Mouse (Mus musculus): ENCODE measurements around the gene Mgat1. TPM values are rescaled to one million over a fixed set of nuclear protein-coding genes. Genes with fewer than 3 reads are reported as not detected.

Mgat1 gene
- polyA plus RNA-seq, 1 experiment = 45.8 TPM

DNA sequence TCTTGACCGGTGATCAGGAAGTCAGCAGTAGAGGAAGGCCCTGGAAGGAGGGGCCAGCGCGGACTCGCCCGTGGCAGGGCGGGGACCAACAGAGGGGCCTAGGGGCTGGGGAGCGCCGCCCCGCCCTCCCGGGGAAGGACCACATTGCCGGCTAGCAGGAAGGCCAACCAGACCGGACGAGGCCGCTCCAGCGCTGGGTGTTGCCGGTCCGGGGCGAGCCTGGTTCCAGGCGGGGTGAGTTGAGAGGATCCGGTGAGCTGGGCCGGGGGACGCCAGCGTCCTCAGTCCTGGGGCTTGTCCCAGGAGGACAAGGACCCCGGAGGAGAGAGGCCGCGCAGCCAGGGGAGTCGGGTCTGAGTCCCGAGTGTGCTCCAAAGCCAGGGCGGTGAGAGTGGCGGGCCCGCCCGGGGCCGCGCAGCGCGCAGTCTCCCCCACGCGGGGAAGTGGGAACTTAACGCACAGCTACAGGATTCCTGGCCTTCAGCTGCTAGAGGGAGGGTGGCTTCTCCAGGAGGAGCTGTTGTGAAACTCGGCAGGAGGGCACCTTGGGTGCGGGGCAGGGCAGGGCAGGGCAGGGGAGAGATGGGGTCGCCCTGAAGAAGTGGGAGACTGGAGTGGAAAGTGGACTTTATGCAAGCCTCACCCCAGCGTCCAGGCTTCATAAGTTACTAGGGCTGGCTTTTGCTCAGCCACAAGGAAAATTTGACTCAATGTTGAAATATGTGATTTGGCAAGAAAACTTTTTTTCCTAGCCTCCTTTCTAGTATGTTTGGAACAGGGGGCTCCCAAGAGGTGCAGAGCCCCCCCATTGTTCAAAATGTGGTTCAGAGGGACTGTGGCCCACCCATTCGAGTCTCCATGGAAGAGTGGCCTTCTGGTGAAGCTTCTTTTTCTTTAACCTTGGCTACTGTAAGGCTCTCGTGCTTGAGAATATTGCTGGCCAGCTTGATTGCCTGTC lies 6.7 kb downstream of the Mgat1 start:
- no peaks in the 10 kb centered on the region for H3K27me3 ChIP-seq (ENCODE audit: control insufficient read depth, insufficient read depth, insufficient read length)
- H3ac ChIP-seq (ENCODE audit: control insufficient read depth, insufficient read length) = peak overlapping the region; percentile 29
- peak overlapping the region; percentile 83 for H3K4me2 ChIP-seq (ENCODE audit: low read depth)
- TF ChIP-seq POLR2A (IDR thresholded peaks at IDR 0.05; ENCODE audit: insufficient read length, low read depth) (peak; percentile 96), MYOG (IDR thresholded peaks at IDR 0.05; ENCODE audit: control insufficient read depth in 1 of 3, insufficient read depth in 1 of 3, insufficient read length in 2 of 3, low read depth in 2 of 3) (no peak), MYOD1 (IDR thresholded peaks at IDR 0.05; ENCODE audit: control insufficient read depth in 1 of 3, insufficient read length in 2 of 3, low read depth in 2 of 3) (peak in 1 of 3 experiments; percentile 6), TCF12 (IDR thresholded peaks at IDR 0.05; ENCODE audit: insufficient read depth, poor library complexity, severe bottlenecking) (no peak), E2F4 (IDR thresholded peaks at IDR 0.05; ENCODE audit: insufficient read depth) (no peak), USF1 (IDR thresholded peaks at IDR 0.05; ENCODE audit: low read depth) (no peak), POLR2AphosphoS2 (IDR thresholded peaks at IDR 0.05; ENCODE audit: insufficient read length, low read depth) (peak; percentile 95), MAX (IDR thresholded peaks at IDR 0.05; ENCODE audit: low read depth) (no peak), TCF3 (IDR thresholded peaks at IDR 0.05; ENCODE audit: insufficient read length, low read depth) (no peak), REST (IDR thresholded peaks at IDR 0.05; ENCODE audit: insufficient read depth, insufficient read length) (peak; percentile 4), CEBPB (IDR thresholded peaks at IDR 0.05; ENCODE audit: insufficient read depth, poor library complexity, severe bottlenecking) (no peak), SRF (IDR thresholded peaks at IDR 0.05; ENCODE audit: control insufficient read depth, insufficient read length, low read depth) (no peak)
- peak overlapping the region; percentile 55 for H3K4me3 ChIP-seq
- peaks cover 27% of the 10 kb centered on the region for H3K79me2 ChIP-seq (ENCODE audit: control insufficient read depth, insufficient read depth)
- no peaks in the 10 kb centered on the region for H3K36me3 ChIP-seq (ENCODE audit: control insufficient read depth, insufficient read depth)

DNA sequence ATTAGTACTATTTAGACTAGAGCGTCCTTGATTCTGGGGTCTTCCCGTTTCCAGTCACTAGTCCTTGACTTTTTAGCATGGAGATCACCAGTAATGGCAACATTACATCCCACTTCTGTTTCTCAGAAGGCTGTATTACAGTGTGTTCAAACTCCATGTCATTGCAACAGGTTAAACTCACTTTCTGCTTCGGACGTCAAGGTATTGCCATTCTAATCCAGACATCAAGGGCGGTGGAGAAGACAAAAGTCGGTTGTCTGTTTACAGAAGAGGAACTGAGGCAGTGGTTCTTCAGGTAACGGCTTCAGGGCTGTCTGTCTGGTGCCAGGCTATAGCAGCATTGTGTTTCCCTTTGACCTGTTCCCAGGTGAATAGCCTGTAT lies 7.4 kb downstream of the Mgat1 start:
- H3K4me2 ChIP-seq (ENCODE audit: low read depth) = peak overlapping the region; percentile 83
- H3ac ChIP-seq (ENCODE audit: control insufficient read depth, insufficient read length) = no peak overlapping the region
- TF ChIP-seq SRF (IDR thresholded peaks at IDR 0.05; ENCODE audit: control insufficient read depth, insufficient read length, low read depth) (no peak), POLR2A (IDR thresholded peaks at IDR 0.05; ENCODE audit: insufficient read length, low read depth) (no peak), MYOG (IDR thresholded peaks at IDR 0.05; ENCODE audit: control insufficient read depth in 1 of 3, insufficient read depth in 1 of 3, insufficient read length in 2 of 3, low read depth in 2 of 3) (no peak), MAX (IDR thresholded peaks at IDR 0.05; ENCODE audit: low read depth) (no peak), USF1 (IDR thresholded peaks at IDR 0.05; ENCODE audit: low read depth) (no peak), CEBPB (IDR thresholded peaks at IDR 0.05; ENCODE audit: insufficient read depth, poor library complexity, severe bottlenecking) (no peak), TCF3 (IDR thresholded peaks at IDR 0.05; ENCODE audit: insufficient read length, low read depth) (no peak), POLR2AphosphoS2 (IDR thresholded peaks at IDR 0.05; ENCODE audit: insufficient read length, low read depth) (no peak), REST (IDR thresholded peaks at IDR 0.05; ENCODE audit: insufficient read depth, insufficient read length) (no peak), MYOD1 (IDR thresholded peaks at IDR 0.05; ENCODE audit: control insufficient read depth in 1 of 3, insufficient read length in 2 of 3, low read depth in 2 of 3) (no peak), TCF12 (IDR thresholded peaks at IDR 0.05; ENCODE audit: insufficient read depth, poor library complexity, severe bottlenecking) (no peak)
- H3K79me2 ChIP-seq (ENCODE audit: control insufficient read depth, insufficient read depth) = peaks cover 27% of the 10 kb centered on the region
- no peaks in the 10 kb centered on the region for H3K36me3 ChIP-seq (ENCODE audit: control insufficient read depth, insufficient read depth)
- H3K27me3 ChIP-seq (ENCODE audit: control insufficient read depth, insufficient read depth, insufficient read length) = no peaks in the 10 kb centered on the region
- peak overlapping the region; percentile 55 for H3K4me3 ChIP-seq

DNA sequence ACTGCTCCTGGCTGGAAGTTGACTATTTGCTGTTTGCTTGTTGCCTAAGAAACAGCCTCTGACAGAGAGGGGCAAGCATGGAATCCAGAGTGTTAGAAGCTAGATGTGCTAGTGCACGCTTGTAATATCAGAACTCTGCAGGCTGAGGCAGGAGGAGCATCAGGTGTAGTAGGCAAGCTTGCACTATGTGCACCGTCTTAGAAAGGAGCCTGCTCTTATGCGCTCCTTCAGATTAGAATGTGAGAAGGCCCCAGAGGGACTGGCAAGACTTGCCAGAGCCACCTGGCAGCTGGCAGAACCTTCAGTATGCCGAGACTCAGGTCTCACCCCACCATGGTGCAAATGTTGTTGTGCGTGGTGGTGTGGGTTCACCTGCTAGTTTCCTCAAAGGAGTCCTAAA lies 8.1 kb downstream of the Mgat1 start:
- Histone ChIP-seq H3K36me3 (ENCODE audit: control insufficient read depth, insufficient read depth) (no peaks in the 10 kb centered on the region), H3K27me3 (ENCODE audit: control insufficient read depth, insufficient read depth, insufficient read length) (no peaks in the 10 kb centered on the region), H3K4me2 (ENCODE audit: low read depth) (peak overlapping the region; percentile 83), H3ac (ENCODE audit: control insufficient read depth, insufficient read length) (no peak overlapping the region), H3K79me2 (ENCODE audit: control insufficient read depth, insufficient read depth) (peaks cover 27% of the 10 kb centered on the region), H3K4me3 (no peak overlapping the region)
- TF ChIP-seq MYOG (IDR thresholded peaks at IDR 0.05; ENCODE audit: control insufficient read depth in 1 of 3, insufficient read depth in 1 of 3, insufficient read length in 2 of 3, low read depth in 2 of 3) (no peak), SRF (IDR thresholded peaks at IDR 0.05; ENCODE audit: control insufficient read depth, insufficient read length, low read depth) (no peak), POLR2AphosphoS2 (IDR thresholded peaks at IDR 0.05; ENCODE audit: insufficient read length, low read depth) (no peak), TCF12 (IDR thresholded peaks at IDR 0.05; ENCODE audit: insufficient read depth, poor library complexity, severe bottlenecking) (no peak), TCF3 (IDR thresholded peaks at IDR 0.05; ENCODE audit: insufficient read length, low read depth) (no peak), MAX (IDR thresholded peaks at IDR 0.05; ENCODE audit: low read depth) (no peak), CEBPB (IDR thresholded peaks at IDR 0.05; ENCODE audit: insufficient read depth, poor library complexity, severe bottlenecking) (no peak), MYOD1 (IDR thresholded peaks at IDR 0.05; ENCODE audit: control insufficient read depth in 1 of 3, insufficient read length in 2 of 3, low read depth in 2 of 3) (no peak), REST (IDR thresholded peaks at IDR 0.05; ENCODE audit: insufficient read depth, insufficient read length) (no peak), E2F4 (IDR thresholded peaks at IDR 0.05; ENCODE audit: insufficient read depth) (no peak)

DNA sequence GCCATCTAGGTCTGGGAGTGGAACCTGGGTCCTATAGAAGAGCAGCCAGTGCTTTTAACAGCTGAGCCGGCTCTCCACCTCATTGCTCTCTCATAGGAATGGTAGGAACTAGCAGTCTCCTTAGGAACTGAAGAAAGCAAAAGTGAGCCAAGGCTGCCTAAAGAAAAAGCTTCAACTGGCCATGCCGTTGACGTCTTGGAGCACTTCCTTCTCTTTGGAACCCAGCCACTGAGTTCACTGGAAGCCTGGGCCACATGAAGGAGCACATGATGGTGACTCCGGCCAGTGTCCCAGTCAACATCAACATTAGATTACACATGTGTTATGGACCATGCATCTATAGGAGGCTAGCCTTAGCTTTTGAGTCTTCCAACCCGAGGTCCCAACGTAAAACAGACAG lies 9.0 kb downstream of the Mgat1 start:
- no peaks in the 10 kb centered on the region for H3K27me3 ChIP-seq (ENCODE audit: control insufficient read depth, insufficient read depth, insufficient read length)
- peaks cover 3% of the 10 kb centered on the region for H3K36me3 ChIP-seq (ENCODE audit: control insufficient read depth, insufficient read depth)
- no peak overlapping the region for H3K4me2 ChIP-seq (ENCODE audit: low read depth)
- TF ChIP-seq POLR2AphosphoS2 (IDR thresholded peaks at IDR 0.05; ENCODE audit: insufficient read length, low read depth) = no peak
- no peak for TF ChIP-seq MAX (IDR thresholded peaks at IDR 0.05; ENCODE audit: low read depth)
- no peak for TF ChIP-seq TCF12 (IDR thresholded peaks at IDR 0.05; ENCODE audit: insufficient read depth, poor library complexity, severe bottlenecking)
- no peak for TF ChIP-seq E2F4 (IDR thresholded peaks at IDR 0.05; ENCODE audit: insufficient read depth)
- TF ChIP-seq CEBPB (IDR thresholded peaks at IDR 0.05; ENCODE audit: insufficient read depth, poor library complexity, severe bottlenecking) = no peak
- TF ChIP-seq REST (IDR thresholded peaks at IDR 0.05; ENCODE audit: insufficient read depth, insufficient read length) = no peak
- no peak for TF ChIP-seq TCF3 (IDR thresholded peaks at IDR 0.05; ENCODE audit: insufficient read length, low read depth)
- no peak for TF ChIP-seq POLR2A (IDR thresholded peaks at IDR 0.05; ENCODE audit: insufficient read length, low read depth)
- no peak for TF ChIP-seq MYOG (IDR thresholded peaks at IDR 0.05; ENCODE audit: control insufficient read depth in 1 of 3, insufficient read depth in 1 of 3, insufficient read length in 2 of 3, low read depth in 2 of 3)
- TF ChIP-seq MYOD1 (IDR thresholded peaks at IDR 0.05; ENCODE audit: control insufficient read depth in 1 of 3, insufficient read length in 2 of 3, low read depth in 2 of 3) = no peak
- TF ChIP-seq SRF (IDR thresholded peaks at IDR 0.05; ENCODE audit: control insufficient read depth, insufficient read length, low read depth) = no peak
- TF ChIP-seq USF1 (IDR thresholded peaks at IDR 0.05; ENCODE audit: low read depth) = no peak
- H3K79me2 ChIP-seq (ENCODE audit: control insufficient read depth, insufficient read depth) = peaks cover 27% of the 10 kb centered on the region
- no peak overlapping the region for H3ac ChIP-seq (ENCODE audit: control insufficient read depth, insufficient read length)
- H3K4me3 ChIP-seq = no peak overlapping the region

Measured in myocyte (in vitro differentiated cells).